Mouse (Mus musculus) T-cell, adult 2 months (primary cell): ENCODE results near the gene Ptpn14.
A peak's percentile ranks its signal among the peaks of the same experiment; 100 is the strongest.

Source experiments
- DNase-seq: peaks from one replicate; pipeline ENCODE4 v3.0.0; 2022; ENCODE audit warnings: low spot score

The Ptpn14 gene

GRCm38 (mm10) chr1:189913093-189913760, 185.2 kb downstream of the Ptpn14 start:
- no peak for DNase-seq

DNA sequence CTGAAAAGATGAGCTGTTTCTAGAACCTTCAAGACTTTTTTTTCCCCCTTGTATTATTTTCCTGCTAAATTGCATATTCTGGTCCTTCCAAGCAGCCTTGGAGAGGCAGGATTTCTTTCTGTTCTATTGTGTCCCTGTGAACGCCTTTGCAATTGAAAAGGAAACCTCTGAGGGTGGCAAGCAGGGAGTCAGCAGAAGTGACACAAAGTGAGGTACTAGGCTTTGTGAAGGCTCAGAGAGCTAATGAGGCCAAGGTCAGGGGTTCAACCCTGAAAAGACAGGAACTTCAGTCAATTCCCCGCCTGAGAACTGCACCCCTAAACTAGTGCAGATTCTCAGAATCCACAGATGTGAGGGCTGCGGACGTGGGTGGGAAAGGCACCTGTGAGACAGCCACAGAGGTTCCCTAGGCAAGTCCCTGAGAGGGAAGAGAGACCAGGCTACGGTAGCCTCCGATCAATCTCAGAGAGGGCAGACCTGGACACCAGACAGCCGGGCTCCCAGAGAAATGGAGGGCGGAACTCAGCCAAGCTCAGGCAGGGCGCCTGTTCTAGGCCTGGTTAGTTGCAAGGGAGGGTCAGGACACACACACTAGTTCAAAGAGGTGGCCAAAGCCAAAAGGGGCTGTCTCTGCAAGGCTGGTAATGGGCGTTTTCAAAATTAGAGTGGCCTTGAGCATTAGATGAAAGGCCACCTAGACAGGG, 188.5 kb downstream of the Ptpn14 start:
- no peak for DNase-seq

DNA sequence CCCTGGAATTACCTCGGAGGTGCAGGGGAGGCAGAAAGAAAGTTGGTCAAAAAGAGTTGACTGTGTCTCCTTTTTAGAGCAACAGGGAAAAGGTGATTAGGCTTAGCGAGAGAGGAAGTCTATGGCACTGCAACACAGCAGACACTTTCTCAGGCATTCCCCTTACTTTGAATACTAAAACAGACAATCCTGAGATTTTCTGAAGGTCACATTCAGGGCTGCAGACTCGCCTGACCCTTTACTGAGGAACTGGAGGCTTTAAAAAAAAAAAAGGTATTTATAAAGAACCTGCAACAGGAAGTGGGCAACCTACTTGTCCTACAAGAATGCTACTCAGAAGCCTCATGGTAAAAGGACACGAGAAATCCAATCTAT, 189.0 kb downstream of the Ptpn14 start:
- DNase-seq = no peak

GRCm38 (mm10) chr1:189919756-189920155, 191.7 kb downstream of the Ptpn14 start:
- DNase-seq = no peak

GRCm38 (mm10) chr1:189920701-189921567, 192.9 kb downstream of the Ptpn14 start:
- no peak for DNase-seq

- no peak for DNase-seq
Measured at GRCm38 (mm10) chr1:189921568-189921817, 193.4 kb downstream of the Ptpn14 start.

DNA sequence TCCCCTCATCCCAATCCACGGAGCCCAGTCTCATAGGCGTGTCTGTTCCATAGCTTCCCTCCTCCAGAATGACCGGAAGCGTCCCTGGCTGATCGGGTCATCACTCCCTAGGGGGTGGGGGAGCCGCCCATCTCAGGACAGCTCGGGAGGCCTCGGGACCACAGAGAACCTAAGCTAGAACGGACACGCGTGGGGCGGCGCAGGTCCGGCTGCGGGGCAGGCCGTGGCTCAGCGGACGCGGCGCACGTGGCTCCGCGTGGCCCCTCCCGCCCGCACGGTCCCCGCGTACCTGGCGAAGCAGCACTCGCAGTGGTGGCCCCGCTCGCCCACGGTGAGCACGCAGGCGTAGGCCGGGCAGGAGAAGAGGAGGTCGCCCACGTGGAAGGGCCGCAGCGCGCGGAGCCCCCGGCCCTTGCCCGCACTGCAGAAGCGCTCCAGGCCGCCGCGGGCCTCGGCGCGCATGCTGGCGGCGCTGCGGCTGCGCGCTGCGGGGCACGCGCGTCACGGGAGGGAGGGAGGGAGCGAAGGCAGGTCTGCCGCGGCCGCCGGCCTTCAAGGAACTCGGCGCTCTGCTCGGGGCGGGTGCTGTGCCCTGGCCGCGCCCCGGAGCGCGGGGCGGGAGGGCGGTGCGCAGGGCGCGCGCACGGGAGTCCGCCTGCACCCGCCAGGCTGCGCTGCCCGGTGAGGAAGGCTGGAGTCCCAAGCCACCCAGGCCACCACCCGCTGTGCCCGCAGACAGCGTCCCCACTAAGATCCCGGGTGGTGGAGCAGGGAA, 193.9 kb downstream of the Ptpn14 start, which contains the start of gene Smyd2:
Gene Smyd2 (minus strand): TSS at position 546 of the 775 bp plus-strand sequence.
- peak; percentile 48 for DNase-seq

DNA sequence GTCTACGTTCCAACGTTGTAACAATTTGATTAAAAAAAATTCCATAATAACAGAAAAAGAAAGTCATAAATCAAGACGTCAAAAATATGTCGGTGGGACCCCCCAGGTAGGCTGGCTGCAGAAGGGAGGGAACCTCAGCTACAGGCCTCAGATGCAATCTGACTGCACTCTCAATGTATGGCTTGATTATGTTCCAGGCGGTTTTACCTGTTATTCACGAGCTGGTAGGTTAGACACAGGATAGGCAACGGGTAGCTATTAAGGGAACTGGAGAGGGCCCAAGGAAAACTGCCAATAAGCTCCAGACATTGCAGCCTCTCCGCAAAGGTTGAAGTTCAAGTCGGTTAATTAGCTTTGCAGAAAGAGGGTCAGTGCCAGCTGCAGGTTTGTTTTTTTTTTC, 194.7 kb downstream of the Ptpn14 start:
- no peak for DNase-seq

- no peak for DNase-seq
Measured at GRCm38 (mm10) chr1:189923157-189923556, 195.1 kb downstream of the Ptpn14 start.

DNA sequence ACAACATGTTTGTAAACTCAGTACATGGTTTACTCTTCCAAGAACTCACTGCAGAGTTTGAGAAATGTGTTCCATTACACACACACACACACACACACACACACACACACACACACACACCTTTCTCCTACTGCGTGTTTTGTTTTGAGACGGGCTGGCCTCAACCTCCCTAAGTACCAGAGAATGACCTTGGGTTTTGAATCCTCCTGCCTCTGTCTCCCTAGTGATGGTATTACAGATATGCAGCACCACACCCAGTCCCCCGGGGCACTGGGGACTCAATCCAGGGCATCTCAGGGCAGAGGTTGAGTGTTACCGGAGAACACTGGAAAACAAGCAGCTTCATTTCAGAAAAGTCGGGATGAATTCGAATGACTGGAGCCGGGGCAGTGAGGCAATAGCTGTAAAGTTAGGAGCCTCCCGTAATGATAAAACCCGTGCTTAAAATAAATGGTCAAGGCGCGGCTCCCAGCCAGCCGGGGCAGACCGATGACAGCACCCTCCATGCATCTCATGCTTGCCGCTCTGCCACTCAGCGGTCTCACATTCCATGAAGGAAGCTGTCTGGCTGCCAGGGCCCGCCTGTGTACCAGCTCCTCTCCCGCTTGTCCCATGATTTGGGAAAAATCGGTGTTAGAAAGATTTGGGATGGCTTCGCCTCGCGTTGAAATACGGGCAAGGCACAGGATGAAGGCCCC, 196.0 kb downstream of the Ptpn14 start:
- no peak for DNase-seq

DNA sequence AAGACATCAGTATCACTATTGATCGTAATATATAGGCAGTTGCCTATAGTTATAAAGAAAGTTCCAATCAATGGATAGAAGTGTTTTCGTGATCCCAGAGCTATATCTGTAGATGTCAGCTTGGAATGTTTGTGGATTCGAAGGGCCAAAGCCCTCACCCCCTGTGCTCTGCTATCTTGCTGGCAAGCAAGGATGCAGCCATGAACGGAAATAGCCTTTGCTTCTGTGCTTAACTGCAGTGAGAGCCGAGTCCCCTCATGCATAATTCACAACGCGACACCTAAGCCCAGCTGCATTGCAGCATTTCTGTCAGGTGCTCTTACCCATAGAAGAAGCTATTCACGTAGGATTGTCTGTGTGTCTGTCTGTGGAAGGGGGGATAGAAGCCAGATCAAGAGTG, 198.2 kb downstream of the Ptpn14 start:
- DNase-seq = no peak
